ENCODE assay signal across 27 mouse cellular contexts in the genomic region with DNA sequence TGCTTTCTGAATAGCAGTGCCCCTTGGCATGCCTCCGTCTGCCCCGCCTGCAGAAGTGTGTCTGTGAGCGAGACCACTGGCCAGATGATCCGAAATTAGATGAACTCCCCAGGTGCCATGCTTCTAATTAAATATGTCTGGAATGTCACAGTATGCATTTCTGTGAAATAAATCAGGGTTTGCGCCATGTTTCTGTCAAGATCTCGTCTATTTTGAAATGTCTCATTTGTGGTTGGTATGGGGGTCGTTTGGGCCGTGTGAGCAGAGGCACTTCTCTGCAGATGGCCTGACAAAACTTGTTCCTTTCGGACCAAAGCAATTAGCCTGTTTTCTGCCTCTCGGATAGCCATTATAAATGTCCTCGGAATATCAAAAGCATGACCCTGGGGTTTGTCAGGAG.
A peak's percentile ranks its signal among the peaks of the same experiment; 100 is the strongest.
DNase-seq lines count a peak whose midpoint lies in the region; ATAC-seq and TF ChIP-seq lines count a peak whose summit lies in the region.
"Had no signal": no experiment of that assay in that cellular context is flagged by ENCODE, and none has a peak within 500 bp of the region (broad histone marks: within the 10 kb centered on the region; RNA-seq: fewer than 3 reads in every experiment).

No protein-coding gene starts in this region.

- 39% methylated on average over 11 of the region's 11 CpGs for WGBS in forebrain, embryonic 15.5 days
- 42% methylated on average over 11 of the region's 11 CpGs for WGBS in forebrain, embryonic 16.5 days

- peak; percentile 36 for DNase-seq in left cerebral cortex, postnatal 4 days
- no peak for DNase-seq in left cerebral cortex, adult 9 months (ENCODE audit: low spot score in 2 of 2)
- DNase-seq in NIH3T3 (ENCODE audit: low read depth): peak; percentile 15
- no peak for DNase-seq in retina, postnatal 1 day
- DNase-seq: adrenal gland, postnatal 10 days; B cell, adult 2 months; cerebellum, adult 11-12 months; cerebellum, adult 9-11 months; embryo, embryonic 11 days; gastrocnemius, postnatal 10 days; heart, postnatal 4 days; kidney, adult 2 months; kidney, postnatal 36 days; right cerebral cortex, postnatal 25 days; thymus, postnatal 14 days had no signal

- intact Hi-C loops in left cerebral cortex, postnatal 4 days (cut with DNase I): no loop called here

- 0 out of 2 replicates have a peak overlapping the region, but pooled peaks have one; percentile 11 for H3K27ac ChIP-seq in forebrain, embryonic 15.5 days (replicated peaks)
- no peak overlapping the region for H3K27ac ChIP-seq in forebrain, embryonic 16.5 days (ENCODE audit: low read length)
- peak overlapping the region; percentile 16; the same call in 1 of the 2 replicates for H3K27ac ChIP-seq in embryonic fibroblast, embryonic 13.5 days (ENCODE audit: insufficient read depth, low read length)
- H3K27ac ChIP-seq: embryonic facial prominence, embryonic 12.5 days; heart, embryonic 15.5 days; intestine, embryonic 15.5 days; layer of hippocampus, adult 2 months; lung, embryonic 15.5 days; midbrain, embryonic 10.5 days; stomach, embryonic 15.5 days had no signal

- H3K4me1 ChIP-seq in forebrain, embryonic 15.5 days: peaks cover 35% of the 10 kb centered on the region
- peaks cover 27% of the 10 kb centered on the region for H3K4me1 ChIP-seq in forebrain, embryonic 16.5 days (replicated peaks; ENCODE audit: control insufficient read depth, insufficient read depth, low read length)
- peaks cover 3% of the 10 kb centered on the region; the same call in 1 of the 2 replicates for H3K4me1 ChIP-seq in embryonic fibroblast, embryonic 13.5 days (ENCODE audit: control insufficient read depth, insufficient read depth, low read length)
- H3K4me1 ChIP-seq: midbrain, embryonic 10.5 days had no signal

- no peak for TF ChIP-seq POLR2A in embryonic fibroblast, embryonic 13.5 days (IDR thresholded peaks at IDR 0.05; ENCODE audit: low read depth, low read length)

- no peaks in the 10 kb centered on the region for H3K36me3 ChIP-seq in forebrain, embryonic 15.5 days
- no peaks in the 10 kb centered on the region for H3K36me3 ChIP-seq in forebrain, embryonic 16.5 days (ENCODE audit: control insufficient read depth, insufficient read depth)
- H3K36me3 ChIP-seq: embryonic facial prominence, embryonic 12.5 days; heart, embryonic 15.5 days; intestine, embryonic 15.5 days; lung, embryonic 15.5 days; midbrain, embryonic 10.5 days; stomach, embryonic 15.5 days had no signal

- H3K4me3 ChIP-seq in forebrain, embryonic 15.5 days: no peak overlapping the region
- H3K4me3 ChIP-seq in forebrain, embryonic 16.5 days (replicated peaks; ENCODE audit: low read length): no peak overlapping the region
- no peak overlapping the region for H3K4me3 ChIP-seq in embryonic fibroblast, embryonic 13.5 days (ENCODE audit: insufficient read depth, low read length)
- H3K4me3 ChIP-seq: embryonic facial prominence, embryonic 12.5 days; heart, embryonic 15.5 days; intestine, embryonic 15.5 days; layer of hippocampus, adult 2 months; lung, embryonic 15.5 days; midbrain, embryonic 10.5 days; stomach, embryonic 15.5 days had no signal

- H3K9ac ChIP-seq in forebrain, embryonic 15.5 days (replicated peaks): no peak overlapping the region
- H3K9ac ChIP-seq in forebrain, embryonic 16.5 days (replicated peaks; ENCODE audit: low read depth, low read length): no peak overlapping the region
- H3K9ac ChIP-seq: embryonic facial prominence, embryonic 12.5 days; heart, embryonic 15.5 days; intestine, embryonic 15.5 days; lung, embryonic 15.5 days; stomach, embryonic 15.5 days had no signal

- TF ChIP-seq CTCF in embryonic fibroblast, embryonic 13.5 days (IDR thresholded peaks at IDR 0.05; ENCODE audit: borderline replicate concordance, insufficient read depth, low read length): no peak

- H3K27me3 ChIP-seq in forebrain, embryonic 15.5 days: no peaks in the 10 kb centered on the region
- H3K27me3 ChIP-seq in forebrain, embryonic 16.5 days (replicated peaks; ENCODE audit: control insufficient read depth, insufficient read depth, low read length): no peaks in the 10 kb centered on the region
- H3K27me3 ChIP-seq: embryonic facial prominence, embryonic 12.5 days; heart, embryonic 15.5 days; intestine, embryonic 15.5 days; lung, embryonic 15.5 days; stomach, embryonic 15.5 days had no signal

- no peak for ATAC-seq in forebrain, embryonic 15.5 days (replicated peaks)
- ATAC-seq in forebrain, embryonic 16.5 days: no peak
- ATAC-seq: hindbrain, embryonic 16.5 days; intestine, embryonic 15.5 days had no signal

- no peaks in the 10 kb centered on the region for H3K9me3 ChIP-seq in forebrain, embryonic 15.5 days
- H3K9me3 ChIP-seq in forebrain, embryonic 16.5 days (ENCODE audit: control insufficient read depth, low read length): no peaks in the 10 kb centered on the region
- H3K9me3 ChIP-seq: embryonic facial prominence, embryonic 12.5 days; heart, embryonic 15.5 days; intestine, embryonic 15.5 days; lung, embryonic 15.5 days; midbrain, embryonic 10.5 days; stomach, embryonic 15.5 days had no signal

- no peak overlapping the region for H3K4me2 ChIP-seq in forebrain, embryonic 15.5 days (replicated peaks)
- no peak overlapping the region for H3K4me2 ChIP-seq in forebrain, embryonic 16.5 days (ENCODE audit: low read length)
- H3K4me2 ChIP-seq: embryonic facial prominence, embryonic 12.5 days; heart, embryonic 15.5 days; intestine, embryonic 15.5 days; liver, embryonic 11.5 days; lung, embryonic 15.5 days; stomach, embryonic 15.5 days had no signal

Comparison
In these comparisons a context has a peak if more than half of its experiments do, and no peak if none do; other contexts are left out.
1. DNase-seq: peak in left cerebral cortex, postnatal 4 days (single experiment) and NIH3T3 (single experiment); none in left cerebral cortex, adult 9 months (0 of 2) and retina, postnatal 1 day (single experiment).